Mouse (Mus musculus): ENCODE measurements around the gene Adam30. TPM values are rescaled to one million over a fixed set of nuclear protein-coding genes. Genes with fewer than 3 reads are reported as not detected.
"Not testable (repeated sequence)": the region's sequence is repeated elsewhere in the genome, so short reads cannot be mapped to it uniquely, and the experiment has no call there.

Adam30 gene
- polyA plus RNA-seq (2016; fragmentation: Nextera tagmentation; extraction: Ambion mirVana): not detected in 2 replicates

GRCm38 (mm10) chr3:98160330-98160729 is at the start of gene Adam30:
TSS of gene Adam30 (plus strand) at chr3:98160630.
- 86% methylated on average over 17 of the region's 17 CpGs for WGBS
- Histone ChIP-seq H3K4me3 (no peak within 1 kb of the TSS), H3K4me2 (replicated peaks) (no peak within 1 kb of the TSS), H3K4me1 (peaks cover 5% of the 10 kb centered on the region; the same call in 1 of the 2 replicates), H3K27me3 (no peaks in the 10 kb centered on the region), H3K9me3 (no peaks in the 10 kb centered on the region), H3K9ac (no peak within 1 kb of the TSS), H3K27ac (no peak within 1 kb of the TSS), H3K36me3 (no peaks in the 10 kb centered on the region)
- no peak for ATAC-seq (ENCODE audit: insufficient number of reproducible peaks, insufficient read depth, low FRiP score, low TSS enrichment)

- Histone ChIP-seq H3K4me1 (no peaks in the 10 kb centered on the region), H3K9ac (no peak overlapping the region), H3K9me3 (no peaks in the 10 kb centered on the region), H3K36me3 (peaks cover 71% of the 10 kb centered on the region), H3K27ac (no peak overlapping the region), H3K27me3 (no peaks in the 10 kb centered on the region), H3K4me3 (no peak overlapping the region), H3K4me2 (replicated peaks) (no peak overlapping the region)
- 86% methylated on average over 3 of the region's 3 CpGs for whole genome bisulfite sequencing
- ATAC-seq (ENCODE audit: insufficient number of reproducible peaks, insufficient read depth, low FRiP score, low TSS enrichment): no peak
Observed at GRCm38 (mm10) chr3:98118252-98118651, 42.2 kb upstream of the Adam30 start.

GRCm38 (mm10) chr3:98119338-98119737 is 41.1 kb upstream of the Adam30 start:
- Histone ChIP-seq H3K4me2 (replicated peaks) (no peak overlapping the region), H3K9me3 (no peaks in the 10 kb centered on the region), H3K4me1 (no peaks in the 10 kb centered on the region), H3K27me3 (no peaks in the 10 kb centered on the region), H3K9ac (no peak overlapping the region), H3K27ac (no peak overlapping the region), H3K4me3 (no peak overlapping the region), H3K36me3 (peaks cover 72% of the 10 kb centered on the region)
- no peak for ATAC-seq (ENCODE audit: insufficient number of reproducible peaks, insufficient read depth, low FRiP score, low TSS enrichment)
- 86% methylated on average over 6 of the region's 6 CpGs for WGBS

GRCm38 (mm10) chr3:98120884-98121283 is 39.5 kb upstream of the Adam30 start:
- no peak overlapping the region for H3K27ac ChIP-seq
- WGBS: 34% methylated on average over 6 of the region's 6 CpGs
- peaks cover 77% of the 10 kb centered on the region for H3K36me3 ChIP-seq
- ATAC-seq (ENCODE audit: insufficient number of reproducible peaks, insufficient read depth, low FRiP score, low TSS enrichment): no peak
- H3K4me2 ChIP-seq (replicated peaks): no peak overlapping the region
- no peaks in the 10 kb centered on the region for H3K9me3 ChIP-seq
- no peak overlapping the region for H3K4me3 ChIP-seq
- no peak overlapping the region for H3K9ac ChIP-seq
- H3K4me1 ChIP-seq: no peaks in the 10 kb centered on the region
- H3K27me3 ChIP-seq: no peaks in the 10 kb centered on the region

GRCm38 (mm10) chr3:98127775-98128174 is 32.7 kb upstream of the Adam30 start:
- Histone ChIP-seq H3K4me3 (no peak overlapping the region), H3K9me3 (no peaks in the 10 kb centered on the region), H3K27me3 (no peaks in the 10 kb centered on the region), H3K4me2 (replicated peaks) (no peak overlapping the region), H3K27ac (no peak overlapping the region), H3K9ac (no peak overlapping the region), H3K36me3 (peaks cover 87% of the 10 kb centered on the region), H3K4me1 (no peaks in the 10 kb centered on the region)
- WGBS: 80% methylated on average over 2 of the region's 2 CpGs
- no peak for ATAC-seq (ENCODE audit: insufficient number of reproducible peaks, insufficient read depth, low FRiP score, low TSS enrichment)

- Histone ChIP-seq H3K4me1 (no peaks in the 10 kb centered on the region), H3K27ac (no peak overlapping the region), H3K27me3 (no peaks in the 10 kb centered on the region), H3K4me2 (replicated peaks) (no peak overlapping the region), H3K9ac (no peak overlapping the region), H3K9me3 (no peaks in the 10 kb centered on the region), H3K4me3 (no peak overlapping the region), H3K36me3 (peaks cover 86% of the 10 kb centered on the region)
- WGBS: 88% methylated on average over 5 of the region's 5 CpGs
- ATAC-seq (ENCODE audit: insufficient number of reproducible peaks, insufficient read depth, low FRiP score, low TSS enrichment): no peak
Observed at GRCm38 (mm10) chr3:98128716-98129115, 31.7 kb upstream of the Adam30 start.

- not testable (repeated sequence) for H3K4me1 ChIP-seq; H3K4me2 ChIP-seq (replicated peaks); ATAC-seq (ENCODE audit: insufficient number of reproducible peaks, insufficient read depth, low FRiP score, low TSS enrichment); H3K4me3 ChIP-seq; H3K27me3 ChIP-seq; H3K9me3 ChIP-seq; H3K9ac ChIP-seq; H3K27ac ChIP-seq
- H3K36me3 ChIP-seq: peaks cover 86% of the 10 kb centered on the region
- WGBS: 87% methylated on average over 4 of the region's 4 CpGs
Observed at GRCm38 (mm10) chr3:98132140-98132539, 28.3 kb upstream of the Adam30 start.

- H3K9ac ChIP-seq: no peak overlapping the region
- no peak overlapping the region for H3K4me3 ChIP-seq
- no peak overlapping the region for H3K4me2 ChIP-seq (replicated peaks)
- H3K27ac ChIP-seq: no peak overlapping the region
- H3K4me1 ChIP-seq: no peaks in the 10 kb centered on the region
- WGBS: 94% methylated on average over 8 of the region's 8 CpGs
- no peaks in the 10 kb centered on the region for H3K27me3 ChIP-seq
- no peaks in the 10 kb centered on the region for H3K9me3 ChIP-seq
- peaks cover 86% of the 10 kb centered on the region for H3K36me3 ChIP-seq
- no peak for ATAC-seq (ENCODE audit: insufficient number of reproducible peaks, insufficient read depth, low FRiP score, low TSS enrichment)
Observed at GRCm38 (mm10) chr3:98132636-98133035, 27.8 kb upstream of the Adam30 start.

- Histone ChIP-seq H3K9ac (no peak overlapping the region), H3K4me1 (no peaks in the 10 kb centered on the region), H3K27ac (no peak overlapping the region), H3K4me2 (replicated peaks) (no peak overlapping the region), H3K27me3 (no peaks in the 10 kb centered on the region), H3K4me3 (no peak overlapping the region), H3K36me3 (peaks cover 98% of the 10 kb centered on the region), H3K9me3 (no peaks in the 10 kb centered on the region)
- ATAC-seq (ENCODE audit: insufficient number of reproducible peaks, insufficient read depth, low FRiP score, low TSS enrichment): no peak
- 95% methylated on average over 15 of the region's 15 CpGs for WGBS
Observed at GRCm38 (mm10) chr3:98141456-98141855, 19.0 kb upstream of the Adam30 start.

- WGBS: 95% methylated on average over 13 of the region's 13 CpGs
- ATAC-seq (ENCODE audit: insufficient number of reproducible peaks, insufficient read depth, low FRiP score, low TSS enrichment): no peak
- Histone ChIP-seq H3K9me3 (no peaks in the 10 kb centered on the region), H3K4me2 (replicated peaks) (no peak overlapping the region), H3K27me3 (no peaks in the 10 kb centered on the region), H3K36me3 (peaks cover 98% of the 10 kb centered on the region), H3K4me1 (no peaks in the 10 kb centered on the region), H3K4me3 (no peak overlapping the region), H3K9ac (no peak overlapping the region), H3K27ac (no peak overlapping the region)
Observed at GRCm38 (mm10) chr3:98142862-98143261, 17.6 kb upstream of the Adam30 start.

- Histone ChIP-seq H3K4me2 (replicated peaks) (no peak overlapping the region), H3K27ac (no peak overlapping the region)
Observed at GRCm38 (mm10) chr3:98145204-98145603, 15.2 kb upstream of the Adam30 start.

GRCm38 (mm10) chr3:98146471-98147410 is 13.7 kb upstream of the Adam30 start:
- H3K9me3 ChIP-seq: no peaks in the 10 kb centered on the region
- no peaks in the 10 kb centered on the region for H3K27me3 ChIP-seq
- 0 out of 2 replicates have a peak overlapping the region, but pooled peaks have one; percentile 11 for H3K27ac ChIP-seq
- no peaks in the 10 kb centered on the region for H3K4me1 ChIP-seq
- no peak for ATAC-seq (ENCODE audit: insufficient number of reproducible peaks, insufficient read depth, low FRiP score, low TSS enrichment)
- H3K36me3 ChIP-seq: peaks cover 78% of the 10 kb centered on the region
- H3K9ac ChIP-seq: no peak overlapping the region
- no peak overlapping the region for H3K4me2 ChIP-seq (replicated peaks)
- WGBS: 93% methylated on average over 29 of the region's 29 CpGs
- no peak overlapping the region for H3K4me3 ChIP-seq

More at GRCm38 (mm10) chr3:98145204-98145603, 15.2 kb upstream of the Adam30 start:
- Histone ChIP-seq H3K36me3 (peaks cover 85% of the 10 kb centered on the region), H3K4me3 (no peak overlapping the region), H3K9ac (no peak overlapping the region), H3K9me3 (no peaks in the 10 kb centered on the region), H3K4me1 (no peaks in the 10 kb centered on the region), H3K27me3 (no peaks in the 10 kb centered on the region)
- 82% methylated on average over 10 of the region's 10 CpGs for WGBS
- no peak for ATAC-seq (ENCODE audit: insufficient number of reproducible peaks, insufficient read depth, low FRiP score, low TSS enrichment)
